Comparison of ENCODE assay signal across 8 mouse cellular contexts in genomic region chr10:40349631-40350177, GRCm38 (mm10). TPM values are rescaled to one million over a fixed set of nuclear protein-coding genes. Genes with fewer than 3 reads are reported as not detected.
DNase-seq lines count a peak whose midpoint lies in the region; ATAC-seq lines count a peak whose summit lies in the region.

No protein-coding gene starts in this region.

- peaks cover 35% of the 10 kb centered on the region for H3K4me1 ChIP-seq in erythroblast, embryonic 14.5 days (ENCODE audit: control insufficient read depth)
- H3K4me1 ChIP-seq in hindbrain, embryonic 14.5 days (replicated peaks; ENCODE audit: control insufficient read depth, insufficient read depth, low read length): peaks cover 20% of the 10 kb centered on the region
- H3K4me1 ChIP-seq in limb, embryonic 11.5 days (ENCODE audit: control insufficient read depth, insufficient read depth, low read length): peaks cover 5% of the 10 kb centered on the region
- H3K4me1 ChIP-seq in midbrain, embryonic 12.5 days: peaks cover 19% of the 10 kb centered on the region

- peak overlapping the region; percentile 87 for H3K9ac ChIP-seq in hindbrain, embryonic 14.5 days
- peak overlapping the region; percentile 85 for H3K9ac ChIP-seq in limb, embryonic 11.5 days (ENCODE audit: low read length)
- peak overlapping the region; percentile 90 for H3K9ac ChIP-seq in midbrain, embryonic 12.5 days (replicated peaks)

- no peak for ATAC-seq in erythroblast, adult 5-6 weeks (replicated peaks; ENCODE audit: low FRiP score, poor library complexity, severe bottlenecking)
- peak; percentile 3; the same call in 1 of the 2 replicates for ATAC-seq in hindbrain, embryonic 14.5 days (ENCODE audit: low FRiP score)
- ATAC-seq in limb, embryonic 11.5 days (ENCODE audit: insufficient number of reproducible peaks, low FRiP score, low TSS enrichment, low read depth): peak; percentile 41
- peak; percentile 36 for ATAC-seq in midbrain, embryonic 12.5 days (ENCODE audit: low FRiP score, low read depth)

- H3K4me3 ChIP-seq in erythroblast, embryonic 14.5 days (replicated peaks): peak overlapping the region; percentile 100
- H3K4me3 ChIP-seq in hindbrain, embryonic 14.5 days (replicated peaks; ENCODE audit: low read length): peak overlapping the region; percentile 94
- peak overlapping the region; percentile 89 for H3K4me3 ChIP-seq in limb, embryonic 11.5 days (ENCODE audit: low read depth, low read length)
- peak overlapping the region; percentile 92 for H3K4me3 ChIP-seq in midbrain, embryonic 12.5 days

- DNase-seq in brain, embryonic 18.5 days (ENCODE audit: low read depth, low spot score): peak; percentile 20
- DNase-seq in gastrocnemius, adult 18-20 months (ENCODE audit: low spot score): peak; percentile 57
- DNase-seq in hindbrain, embryonic 14.5 days (ENCODE audit: low spot score): peak; percentile 64
- peak; percentile 80 for DNase-seq in limb, embryonic 11.5 days (ENCODE audit: low spot score)
- DNase-seq in spleen, postnatal 4 days (ENCODE audit: low spot score in 2 of 2): peak; percentile 62 to 83

- peaks cover 3% of the 10 kb centered on the region; the same call in 1 of the 2 replicates for H3K27me3 ChIP-seq in erythroblast, embryonic 14.5 days (ENCODE audit: control insufficient read depth)
- no peaks in the 10 kb centered on the region for H3K27me3 ChIP-seq in hindbrain, embryonic 14.5 days (ENCODE audit: control insufficient read depth, insufficient read depth, low read length)
- H3K27me3 ChIP-seq in limb, embryonic 11.5 days (ENCODE audit: control insufficient read depth, insufficient read depth, low read length): no peaks in the 10 kb centered on the region
- H3K27me3 ChIP-seq in midbrain, embryonic 12.5 days: no peaks in the 10 kb centered on the region

- WGBS in hindbrain, embryonic 14.5 days: under 1% methylated on average over 49 of the region's 62 CpGs
- under 1% methylated on average over 62 of the region's 62 CpGs for WGBS in limb, embryonic 11.5 days
- WGBS in midbrain, embryonic 12.5 days: under 1% methylated on average over 46 of the region's 62 CpGs

- H3K4me2 ChIP-seq in hindbrain, embryonic 14.5 days (replicated peaks): peak overlapping the region; percentile 78
- H3K4me2 ChIP-seq in limb, embryonic 11.5 days (ENCODE audit: low read depth, severe bottlenecking): peak overlapping the region; percentile 58
- H3K4me2 ChIP-seq in midbrain, embryonic 12.5 days (replicated peaks): peak overlapping the region; percentile 67

- peak overlapping the region; percentile 93 for H3K27ac ChIP-seq in hindbrain, embryonic 14.5 days
- peak overlapping the region; percentile 88 for H3K27ac ChIP-seq in limb, embryonic 11.5 days (replicated peaks; ENCODE audit: low read depth, low read length)
- H3K27ac ChIP-seq in midbrain, embryonic 12.5 days (replicated peaks): peak overlapping the region; percentile 96

- H3K9me3 ChIP-seq in erythroblast, embryonic 14.5 days (ENCODE audit: control insufficient read depth, low read length): no peaks in the 10 kb centered on the region
- no peaks in the 10 kb centered on the region for H3K9me3 ChIP-seq in hindbrain, embryonic 14.5 days (ENCODE audit: control insufficient read depth, low read length)
- H3K9me3 ChIP-seq in limb, embryonic 11.5 days (ENCODE audit: control insufficient read depth, low read length): no peaks in the 10 kb centered on the region
- no peaks in the 10 kb centered on the region for H3K9me3 ChIP-seq in midbrain, embryonic 12.5 days

- H3K36me3 ChIP-seq in erythroblast, embryonic 14.5 days (ENCODE audit: control insufficient read depth): no peaks in the 10 kb centered on the region
- H3K36me3 ChIP-seq in hindbrain, embryonic 14.5 days (replicated peaks; ENCODE audit: control insufficient read depth, insufficient read depth): no peaks in the 10 kb centered on the region
- H3K36me3 ChIP-seq in limb, embryonic 11.5 days (ENCODE audit: control insufficient read depth, insufficient read depth, low read length): no peaks in the 10 kb centered on the region
- no peaks in the 10 kb centered on the region for H3K36me3 ChIP-seq in midbrain, embryonic 12.5 days

RNA-seq across cellular contexts. Expression of gene Cdk19, which starts 10.3 kb away (rescaled TPM):
- polyA plus RNA-seq in erythroblast, embryonic 14.5 days (2012): 0.45 and 0.47 TPM in 2 replicates
- 13.6 and 21.9 TPM in 2 replicates for total RNA-seq in erythroblast, adult 5-6 weeks (2015; ENCODE audit: low replicate concordance)
- total RNA-seq in erythroblast, adult 5-6 weeks (2017; ENCODE audit: low replicate concordance): 11.4 and 12.0 TPM in 2 replicates
- total RNA-seq in gastrocnemius, adult 18-20 months (2021): 10 to 100 TPM in 1 of 2 experiments, 1 to 10 TPM in 1; 5.9 to 20.5 TPM
- 14.4 and 15.2 TPM in 2 replicates for polyA plus RNA-seq in hindbrain, embryonic 14.5 days (2014; fragmentation: Nextera tagmentation; extraction: Ambion mirVana)
- 11.4 and 11.5 TPM in 2 replicates for polyA plus RNA-seq in limb, embryonic 11.5 days (2014; fragmentation: Nextera tagmentation; extraction: Ambion mirVana)
- 12.0 and 12.6 TPM in 2 replicates for polyA plus RNA-seq in midbrain, embryonic 12.5 days (2016; fragmentation: Nextera tagmentation; extraction: Ambion mirVana)

RNA-seq across cellular contexts. Expression of gene Amd1, which starts 47.7 kb away (rescaled TPM):
- polyA plus RNA-seq in erythroblast, embryonic 14.5 days (2012): 0.27 and 0.69 TPM in 2 replicates
- 49.9 and 70.3 TPM in 2 replicates for total RNA-seq in erythroblast, adult 5-6 weeks (2015; ENCODE audit: low replicate concordance)
- total RNA-seq in erythroblast, adult 5-6 weeks (2017; ENCODE audit: low replicate concordance): 60.2 and 63.1 TPM in 2 replicates
- 100 to 1,000 TPM; 133 to 436 TPM for total RNA-seq in gastrocnemius, adult 18-20 months (2021)
- polyA plus RNA-seq in hindbrain, embryonic 14.5 days (2014; fragmentation: Nextera tagmentation; extraction: Ambion mirVana): 47.5 and 57.4 TPM in 2 replicates
- 109 and 110 TPM in 2 replicates for polyA plus RNA-seq in limb, embryonic 11.5 days (2014; fragmentation: Nextera tagmentation; extraction: Ambion mirVana)
- 59.8 TPM in 2 replicates for polyA plus RNA-seq in midbrain, embryonic 12.5 days (2016; fragmentation: Nextera tagmentation; extraction: Ambion mirVana)

Comparison
In these comparisons a context has a peak if more than half of its experiments do, and no peak if none do; other contexts are left out.
1. DNase-seq: peak in every context shown above with its lines; median percentile 80 in limb, embryonic 11.5 days; 72 in spleen, postnatal 4 days; 64 in hindbrain, embryonic 14.5 days; 57 in gastrocnemius, adult 18-20 months; 20 in brain, embryonic 18.5 days.
2. RNA of gene Amd1, which starts 47.7 kb away (polyA plus RNA-seq): 109 to 110 TPM in limb, embryonic 11.5 days, 59.8 TPM in midbrain, embryonic 12.5 days and 47.5 to 57.4 TPM in hindbrain, embryonic 14.5 days; 0.27 to 0.69 TPM in erythroblast, embryonic 14.5 days; every median in the first group is over 10 times any median in the second.
3. Peak in every context shown above with its lines, with median percentiles within 50 percentile points of each other: H3K4me3 ChIP-seq, H3K27ac ChIP-seq, H3K4me2 ChIP-seq and H3K9ac ChIP-seq.